Mouse (Mus musculus) hindbrain, embryonic 14.5 days (tissue): ENCODE results near the gene Olfr110. TPM values are rescaled to one million over a fixed set of nuclear protein-coding genes. Genes with fewer than 3 reads are reported as not detected.

Experiments used
- ATAC-seq: fragments of 200-750 bp; cut with Nextera tagmentation; 2 replicates; pipeline ENCODE4 v1.8.0; 2017; ENCODE audit warnings: moderate number of reproducible peaks, mild to moderate bottlenecking, moderate TSS enrichment, moderate library complexity; ENCODE audit not compliant: low FRiP score
- DNase-seq: peaks from one replicate; pipeline ENCODE4 v3.0.0-alpha.2; 2015; ENCODE audit warnings: low spot score
- H3K27ac ChIP-seq: fragments of 300-500 bp; sonication (generic); 2 replicates; pipeline ENCODE4 v1.5.1; 2014; ENCODE audit warnings: mild to moderate bottlenecking, moderate library complexity
- H3K27me3 ChIP-seq: fragments of 300-500 bp; sonication (generic); 2 replicates; pipeline ENCODE4 v1.6.1; 2014; ENCODE audit warnings: mild to moderate bottlenecking, low read length, mixed read lengths; ENCODE audit not compliant: control insufficient read depth, insufficient read depth
- H3K36me3 ChIP-seq: fragments of 300-500 bp; sonication (generic); replicated peaks from 2 replicates; pipeline ENCODE4 v1.6.1; 2014; ENCODE audit not compliant: control insufficient read depth, insufficient read depth
- H3K4me1 ChIP-seq: fragments of 300-500 bp; sonication (generic); replicated peaks from 2 replicates; pipeline ENCODE4 v1.6.1; 2014; ENCODE audit warnings: antibody characterized with exemption, low read length, mixed read lengths; ENCODE audit not compliant: control insufficient read depth, insufficient read depth
- H3K4me2 ChIP-seq: fragments of 300-500 bp; sonication (generic); replicated peaks from 2 replicates; pipeline ENCODE4 v1.6.1; 2014; ENCODE audit warnings: mild to moderate bottlenecking, moderate library complexity
- H3K4me3 ChIP-seq: fragments of 300-500 bp; sonication (generic); replicated peaks from 2 replicates; pipeline ENCODE4 v1.5.1; 2014; ENCODE audit warnings: mild to moderate bottlenecking, low read length
- H3K9ac ChIP-seq: fragments of 300-500 bp; sonication (generic); 2 replicates; pipeline ENCODE4 v1.6.1; 2014
- H3K9me3 ChIP-seq: fragments of 300-500 bp; sonication (generic); 2 replicates; pipeline ENCODE4 v1.6.1; 2016; ENCODE audit warnings: low read length; ENCODE audit not compliant: control insufficient read depth
- WGBS: fragments of 180-500 bp; shearing (Covaris S2); extraction: QIAGEN DNeasy Blood & Tissue Kit; methylation state at CpG from one replicate; pipeline ENCODE4 v1.1.7; 2014; 5-methylcytosine and 5-hydroxymethylcytosine counted together
- polyA plus RNA-seq: library from polyadenylated mRNA; unstranded; fragments of >200 nt; fragmentation: Nextera tagmentation; extraction: Ambion mirVana; gene quantifications from 2 replicates; pipeline ENCODE4 v1.2.1, GENCODE M21; 2014

The Olfr110 gene
- polyA plus RNA-seq, 1 experiment from 2014 or later: not detected

- no peak for DNase-seq
- Histone ChIP-seq H3K9me3 (no peaks in the 10 kb centered on the region), H3K9ac (no peak overlapping the region), H3K27me3 (no peaks in the 10 kb centered on the region), H3K27ac (no peak overlapping the region), H3K36me3 (no peaks in the 10 kb centered on the region), H3K4me3 (no peak overlapping the region), H3K4me2 (no peak overlapping the region), H3K4me1 (no peaks in the 10 kb centered on the region)
- 71% methylated on average over 4 of the region's 4 CpGs for WGBS
- no peak for ATAC-seq
Observed at GRCm38 (mm10) chr17:37541454-37542119, 49.3 kb downstream of the Olfr110 start.

GRCm38 (mm10) chr17:37543800-37544435, 51.6 kb downstream of the Olfr110 start:
- no peaks in the 10 kb centered on the region for H3K36me3 ChIP-seq
- no peak overlapping the region for H3K9ac ChIP-seq
- ATAC-seq (peak; percentile 73), DNase-seq (peak; percentile 24)
- no peak overlapping the region for H3K27ac ChIP-seq
- H3K4me3 ChIP-seq: no peak overlapping the region
- no peak overlapping the region for H3K4me2 ChIP-seq
- H3K9me3 ChIP-seq: no peaks in the 10 kb centered on the region
- no peaks in the 10 kb centered on the region for H3K4me1 ChIP-seq
- H3K27me3 ChIP-seq: no peaks in the 10 kb centered on the region
- WGBS: 63% methylated on average over 3 of the region's 3 CpGs

Other genes starting within 250 kb of the Olfr110 start
- gene Olfr98, start 228.7 kb upstream of the Olfr110 start, polyA plus RNA-seq: not detected in 2 replicates
- gene H2-M3, start 222.2 kb upstream of the Olfr110 start, polyA plus RNA-seq: 0.90 and 1.8 TPM in 2 replicates
- gene Olfr99, start 209.0 kb upstream of the Olfr110 start, polyA plus RNA-seq: not detected in 2 replicates
- not detected in 2 replicates for gene Olfr101, start 188.2 kb upstream of the Olfr110 start, polyA plus RNA-seq
- gene Olfr102, start 175.4 kb upstream of the Olfr110 start, polyA plus RNA-seq: not detected in 2 replicates
- not detected in 2 replicates for gene Olfr103, start 152.8 kb upstream of the Olfr110 start, polyA plus RNA-seq
- not detected in 2 replicates for gene Olfr104-ps, start 132.9 kb upstream of the Olfr110 start, polyA plus RNA-seq
- not detected in 2 replicates for gene Olfr105-ps, start 113.4 kb upstream of the Olfr110 start, polyA plus RNA-seq
- gene Olfr106-ps, start 102.1 kb upstream of the Olfr110 start, polyA plus RNA-seq: not detected in 2 replicates
- gene Olfr107, start 93.2 kb upstream of the Olfr110 start, polyA plus RNA-seq: not detected in 2 replicates
- not detected in 2 replicates for gene Olfr108, start 47.0 kb upstream of the Olfr110 start, polyA plus RNA-seq
- not detected in 2 replicates for gene Olfr109, start 33.6 kb upstream of the Olfr110 start, polyA plus RNA-seq
- gene H2-M2, start 8.9 kb upstream of the Olfr110 start, polyA plus RNA-seq: not detected in 2 replicates
- not detected in 2 replicates for gene Olfr111, start 15.6 kb downstream of the Olfr110 start, polyA plus RNA-seq
- not detected in 2 replicates for gene Olfr112, start 77.0 kb downstream of the Olfr110 start, polyA plus RNA-seq
- not detected in 2 replicates for gene Olfr113, start 85.2 kb downstream of the Olfr110 start, polyA plus RNA-seq
- not detected in 2 replicates for gene Olfr114, start 100.3 kb downstream of the Olfr110 start, polyA plus RNA-seq
- not detected in 2 replicates for gene Olfr115, start 134.6 kb downstream of the Olfr110 start, polyA plus RNA-seq
- not detected in 2 replicates for gene Olfr116, start 134.7 kb downstream of the Olfr110 start, polyA plus RNA-seq
- gene Olfr117, start 171.3 kb downstream of the Olfr110 start, polyA plus RNA-seq: not detected in 2 replicates
- gene Olfr118, start 174.5 kb downstream of the Olfr110 start, polyA plus RNA-seq: not detected in 2 replicates
- not detected in 2 replicates for gene Olfr119, start 204.1 kb downstream of the Olfr110 start, polyA plus RNA-seq
- gene Olfr120, start 229.3 kb downstream of the Olfr110 start, polyA plus RNA-seq: not detected in 2 replicates